Mouse (Mus musculus) kidney, embryonic 14.5 days (tissue): ENCODE results near the gene Ttc6. TPM values are rescaled to one million over a fixed set of nuclear protein-coding genes. Genes with fewer than 3 reads are reported as not detected.

ENCODE experiments used
- ATAC-seq: fragments of 200-750 bp; cut with Nextera tagmentation; 2 replicates; pipeline ENCODE4 v1.8.0; 2017; ENCODE audit warnings: moderate number of reproducible peaks, mild to moderate bottlenecking, moderate TSS enrichment, moderate library complexity; ENCODE audit not compliant: low FRiP score, low TSS enrichment
- H3K27ac ChIP-seq: fragments of 300-500 bp; sonication (generic); 2 replicates; pipeline ENCODE4 v1.5.1; 2014; ENCODE audit warnings: low read depth, mild to moderate bottlenecking, low read length, moderate library complexity, mixed read lengths
- H3K27me3 ChIP-seq: fragments of 300-500 bp; sonication (generic); 2 replicates; pipeline ENCODE4 v1.6.1; 2014; ENCODE audit warnings: mild to moderate bottlenecking, low read length; ENCODE audit not compliant: control insufficient read depth, insufficient read depth
- H3K36me3 ChIP-seq: fragments of 300-500 bp; sonication (generic); 2 replicates; pipeline ENCODE4 v1.6.1; 2014; ENCODE audit warnings: low read length, mixed read lengths; ENCODE audit not compliant: control insufficient read depth, insufficient read depth
- H3K4me1 ChIP-seq: fragments of 300-500 bp; sonication (generic); 2 replicates; pipeline ENCODE4 v1.6.1; 2014; ENCODE audit warnings: low read length, mixed read lengths; ENCODE audit not compliant: control insufficient read depth, insufficient read depth
- H3K4me2 ChIP-seq: fragments of 300-500 bp; sonication (generic); replicated peaks from 2 replicates; pipeline ENCODE4 v1.6.1; 2014; ENCODE audit warnings: low read depth, mild to moderate bottlenecking, low read length
- H3K4me3 ChIP-seq: fragments of 300-500 bp; sonication (generic); 2 replicates; pipeline ENCODE4 v1.5.1; 2014; ENCODE audit warnings: mild to moderate bottlenecking, low read length
- H3K9ac ChIP-seq: fragments of 300-500 bp; sonication (generic); 2 replicates; pipeline ENCODE4 v1.6.1; 2014; ENCODE audit warnings: low read depth, mild to moderate bottlenecking, low read length, moderate library complexity
- H3K9me3 ChIP-seq: fragments of 300-500 bp; sonication (generic); 2 replicates; pipeline ENCODE4 v1.6.1; 2016; ENCODE audit warnings: low read length; ENCODE audit not compliant: control insufficient read depth
- WGBS: fragments of 180-500 bp; shearing (Covaris S2); extraction: QIAGEN DNeasy Blood & Tissue Kit; methylation state at CpG from one replicate; pipeline ENCODE4 v1.1.7; 2014; 5-methylcytosine and 5-hydroxymethylcytosine counted together
- polyA plus RNA-seq: library from polyadenylated mRNA; unstranded; fragments of >200 nt; fragmentation: Nextera tagmentation; extraction: Ambion mirVana; gene quantifications from 2 replicates; pipeline ENCODE4 v1.2.1, GENCODE M21; 2014

The Ttc6 gene
- polyA plus RNA-seq, 1 experiment from 2014 or later: 0.22 TPM

- Histone ChIP-seq H3K4me3 (peak overlapping the region; percentile 19; the same call in 1 of the 2 replicates), H3K27ac (no peak overlapping the region), H3K27me3 (peaks cover 89% of the 10 kb centered on the region), H3K9ac (no peak overlapping the region), H3K4me1 (peaks cover 10% of the 10 kb centered on the region; the same call in 1 of the 2 replicates), H3K4me2 (no peak overlapping the region), H3K9me3 (no peaks in the 10 kb centered on the region), H3K36me3 (no peaks in the 10 kb centered on the region)
- WGBS: 2% methylated on average over 10 of the region's 10 CpGs
- ATAC-seq: no peak
Measured at GRCm38 (mm10) chr12:57543627-57543991, 20.3 kb upstream of the Ttc6 start.

- Histone ChIP-seq H3K9ac (no peak overlapping the region), H3K4me2 (peak overlapping the region; percentile 97), H3K27me3 (peaks cover 89% of the 10 kb centered on the region), H3K4me3 (peak overlapping the region; percentile 51), H3K36me3 (no peaks in the 10 kb centered on the region), H3K9me3 (no peaks in the 10 kb centered on the region), H3K4me1 (peaks cover 10% of the 10 kb centered on the region; the same call in 1 of the 2 replicates), H3K27ac (peak overlapping the region; percentile 51; the same call in 1 of the 2 replicates)
- ATAC-seq: no peak
- 2% methylated on average over 31 of the region's 31 CpGs for WGBS
Measured at GRCm38 (mm10) chr12:57544641-57545370, 19.1 kb upstream of the Ttc6 start.

- peak overlapping the region; percentile 97 for H3K4me2 ChIP-seq
- H3K36me3 ChIP-seq: no peaks in the 10 kb centered on the region
- peak; percentile 68 for ATAC-seq
- H3K9me3 ChIP-seq: no peaks in the 10 kb centered on the region
- WGBS: under 1% methylated on average over 75 of the region's 106 CpGs
- H3K27ac ChIP-seq: peak overlapping the region; percentile 51; the same call in 1 of the 2 replicates
- peaks cover 10% of the 10 kb centered on the region; the same call in 1 of the 2 replicates for H3K4me1 ChIP-seq
- peaks cover 91% of the 10 kb centered on the region for H3K27me3 ChIP-seq
- peak overlapping the region; percentile 34; the same call in 1 of the 2 replicates for H3K9ac ChIP-seq
- peak overlapping the region; percentile 51 for H3K4me3 ChIP-seq
Measured at GRCm38 (mm10) chr12:57545371-57546241, 18.3 kb upstream of the Ttc6 start.

GRCm38 (mm10) chr12:57546415-57547201 lies 17.3 kb upstream of the Ttc6 start, which contains the start of gene Foxa1:
Gene Foxa1 (minus strand): TSS chr12:57546916.
- ATAC-seq: peak; percentile 33; the same call in 1 of the 2 replicates
- H3K4me1 ChIP-seq: peaks cover 10% of the 10 kb centered on the region; the same call in 1 of the 2 replicates
- H3K27ac ChIP-seq: no peak within 1 kb of the TSS
- H3K36me3 ChIP-seq: no peaks in the 10 kb centered on the region
- H3K9ac ChIP-seq: peak within 1 kb of the TSS; percentile 34; the same call in 1 of the 2 replicates
- H3K4me3 ChIP-seq: peak within 1 kb of the TSS; percentile 51
- 2% methylated on average over 32 of the region's 32 CpGs for WGBS
- H3K4me2 ChIP-seq: peak within 1 kb of the TSS; percentile 97
- H3K9me3 ChIP-seq: no peaks in the 10 kb centered on the region
- peaks cover 92% of the 10 kb centered on the region for H3K27me3 ChIP-seq

GRCm38 (mm10) chr12:57547890-57548289 lies 16.0 kb upstream of the Ttc6 start:
- H3K9ac ChIP-seq: no peak overlapping the region
- whole genome bisulfite sequencing: under 1% methylated on average over 9 of the region's 9 CpGs
- H3K27ac ChIP-seq: no peak overlapping the region
- peaks cover 10% of the 10 kb centered on the region; the same call in 1 of the 2 replicates for H3K4me1 ChIP-seq
- peaks cover 92% of the 10 kb centered on the region for H3K27me3 ChIP-seq
- H3K4me2 ChIP-seq: no peak overlapping the region
- H3K36me3 ChIP-seq: no peaks in the 10 kb centered on the region
- H3K9me3 ChIP-seq: no peaks in the 10 kb centered on the region
- ATAC-seq: no peak
- H3K4me3 ChIP-seq: no peak overlapping the region

GRCm38 (mm10) chr12:57548352-57548980 lies 15.4 kb upstream of the Ttc6 start:
- H3K27me3 ChIP-seq: peaks cover 92% of the 10 kb centered on the region
- H3K9ac ChIP-seq: no peak overlapping the region
- no peak overlapping the region for H3K27ac ChIP-seq
- no peak for ATAC-seq
- no peak overlapping the region for H3K4me3 ChIP-seq
- under 1% methylated on average over 20 of the region's 20 CpGs for WGBS
- no peaks in the 10 kb centered on the region for H3K9me3 ChIP-seq
- H3K4me1 ChIP-seq: peaks cover 10% of the 10 kb centered on the region; the same call in 1 of the 2 replicates
- H3K4me2 ChIP-seq: no peak overlapping the region
- no peaks in the 10 kb centered on the region for H3K36me3 ChIP-seq

GRCm38 (mm10) chr12:57548981-57549666 lies 14.8 kb upstream of the Ttc6 start:
- Histone ChIP-seq H3K4me2 (no peak overlapping the region), H3K27me3 (peaks cover 94% of the 10 kb centered on the region)
- ATAC-seq: no peak

More at GRCm38 (mm10) chr12:57548981-57549666, 14.8 kb upstream of the Ttc6 start:
- no peak overlapping the region for H3K27ac ChIP-seq
- WGBS: 2% methylated on average over 25 of the region's 25 CpGs
- H3K4me3 ChIP-seq: no peak overlapping the region
- H3K9me3 ChIP-seq: no peaks in the 10 kb centered on the region
- no peaks in the 10 kb centered on the region for H3K36me3 ChIP-seq
- no peak overlapping the region for H3K9ac ChIP-seq
- H3K4me1 ChIP-seq: peaks cover 10% of the 10 kb centered on the region; the same call in 1 of the 2 replicates
